ENCODE assay signal across 11 mouse cellular contexts in the genomic region with DNA sequence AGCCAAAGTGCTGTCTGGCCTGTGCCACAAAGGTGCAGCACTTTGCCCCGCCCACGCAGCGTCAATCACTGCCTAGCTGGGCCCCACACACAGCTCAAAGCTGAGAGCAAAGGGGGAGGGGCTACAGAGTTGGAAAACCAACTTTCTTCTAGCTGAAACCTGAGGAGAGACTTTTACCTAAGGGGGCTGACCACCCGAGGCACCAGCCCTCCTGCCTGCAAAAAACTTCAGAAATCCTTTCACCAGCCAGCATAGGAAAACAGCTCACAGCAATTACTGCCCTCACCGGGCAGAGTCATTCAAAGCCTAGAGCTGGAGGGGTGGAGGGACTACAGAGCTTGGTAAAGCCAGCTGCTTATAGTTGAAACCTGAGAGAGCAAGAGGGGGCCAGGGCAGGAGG.
DNase-seq lines count a peak whose midpoint lies in the region; ATAC-seq lines count a peak whose summit lies in the region.
"Had no signal": no experiment of that assay in that cellular context is flagged by ENCODE, and none has a peak within 500 bp of the region (broad histone marks: within the 10 kb centered on the region; RNA-seq: fewer than 3 reads in every experiment).

No protein-coding gene starts in this region.

- no peaks in the 10 kb centered on the region for H3K36me3 ChIP-seq in hindbrain, embryonic 11.5 days (ENCODE audit: control insufficient read depth, insufficient read depth, low read length)
- H3K36me3 ChIP-seq in hindbrain, embryonic 16.5 days (ENCODE audit: control insufficient read depth, insufficient read depth, low read length), result no peaks in the 10 kb centered on the region
- H3K36me3 ChIP-seq in embryonic facial prominence, embryonic 12.5 days, result no peaks in the 10 kb centered on the region

- no peaks in the 10 kb centered on the region for H3K9me3 ChIP-seq in hindbrain, embryonic 11.5 days (ENCODE audit: control insufficient read depth, low read length)
- no peaks in the 10 kb centered on the region for H3K9me3 ChIP-seq in hindbrain, embryonic 16.5 days (ENCODE audit: control insufficient read depth, low read length)
- no peaks in the 10 kb centered on the region for H3K9me3 ChIP-seq in embryonic facial prominence, embryonic 12.5 days

- no peaks in the 10 kb centered on the region for H3K27me3 ChIP-seq in hindbrain, embryonic 11.5 days (ENCODE audit: control insufficient read depth, insufficient read depth, low read length)
- no peaks in the 10 kb centered on the region for H3K27me3 ChIP-seq in hindbrain, embryonic 16.5 days (replicated peaks; ENCODE audit: control insufficient read depth, insufficient read depth, low read length)
- no peaks in the 10 kb centered on the region for H3K27me3 ChIP-seq in embryonic facial prominence, embryonic 12.5 days

- WGBS in hindbrain, embryonic 11.5 days, result 32% methylated on average over 5 of the region's 5 CpGs
- WGBS in hindbrain, embryonic 16.5 days, result 31% methylated on average over 5 of the region's 5 CpGs
- WGBS in embryonic facial prominence, embryonic 12.5 days, result 20% methylated on average over 5 of the region's 5 CpGs

- peak; percentile 63 for ATAC-seq in hindbrain, embryonic 11.5 days (ENCODE audit: low FRiP score)
- no peak for ATAC-seq in hindbrain, embryonic 16.5 days
- ATAC-seq in embryonic facial prominence, embryonic 12.5 days (ENCODE audit: insufficient number of reproducible peaks, insufficient read depth, low FRiP score, low TSS enrichment), result peak; percentile 94

- H3K27ac ChIP-seq in hindbrain, embryonic 11.5 days (ENCODE audit: low read depth, low read length), result no peak overlapping the region
- no peak overlapping the region for H3K27ac ChIP-seq in hindbrain, embryonic 16.5 days (ENCODE audit: low read depth, low read length)
- H3K27ac ChIP-seq in embryonic facial prominence, embryonic 12.5 days, result 0 out of 2 replicates have a peak overlapping the region, but pooled peaks have one; percentile 50

- no peak overlapping the region for H3K4me2 ChIP-seq in hindbrain, embryonic 11.5 days (replicated peaks; ENCODE audit: low read depth, low read length)
- no peak overlapping the region for H3K4me2 ChIP-seq in hindbrain, embryonic 16.5 days (ENCODE audit: low read length)
- H3K4me2 ChIP-seq in embryonic facial prominence, embryonic 12.5 days (replicated peaks), result no peak overlapping the region

- no peaks in the 10 kb centered on the region for H3K4me1 ChIP-seq in hindbrain, embryonic 11.5 days (replicated peaks; ENCODE audit: control insufficient read depth, insufficient read depth, low read length)
- H3K4me1 ChIP-seq in hindbrain, embryonic 16.5 days (ENCODE audit: control insufficient read depth, insufficient read depth, low read depth, low read length), result no peaks in the 10 kb centered on the region
- no peaks in the 10 kb centered on the region for H3K4me1 ChIP-seq in embryonic facial prominence, embryonic 12.5 days

- no peak overlapping the region for H3K9ac ChIP-seq in hindbrain, embryonic 11.5 days (ENCODE audit: low read depth, low read length)
- H3K9ac ChIP-seq in hindbrain, embryonic 16.5 days (ENCODE audit: low read depth, low read length), result no peak overlapping the region
- no peak overlapping the region for H3K9ac ChIP-seq in embryonic facial prominence, embryonic 12.5 days

- H3K4me3 ChIP-seq in hindbrain, embryonic 11.5 days (ENCODE audit: low read depth, low read length), result no peak overlapping the region
- no peak overlapping the region for H3K4me3 ChIP-seq in hindbrain, embryonic 16.5 days (ENCODE audit: low read length)
- no peak overlapping the region for H3K4me3 ChIP-seq in embryonic facial prominence, embryonic 12.5 days

- peak; percentile 17 for DNase-seq in hindbrain, embryonic 11.5 days (ENCODE audit: low spot score)
- DNase-seq in R1 (ENCODE audit: low read depth, low spot score), result peak; percentile 37
- peak; percentile 1 to 63 for DNase-seq in kidney, postnatal 36 days
- no peak for DNase-seq in T-cell, adult 2 months (ENCODE audit: low spot score)
- no peak for DNase-seq in layer of hippocampus, adult 9-10 months (ENCODE audit: low spot score)
- no peak for DNase-seq in spleen, postnatal 36 days (ENCODE audit: low spot score in 2 of 2)
- DNase-seq: cerebellum, adult 18-20 months; heart, postnatal 14 days; thymus, postnatal 36 days had no signal

Comparison
In these comparisons a context has a peak if more than half of its experiments do, and no peak if none do; other contexts are left out.
1. DNase-seq: peak in hindbrain, embryonic 11.5 days (single experiment), R1 (single experiment) and kidney, postnatal 36 days (2 of 2); none in T-cell, adult 2 months (single experiment), layer of hippocampus, adult 9-10 months (single experiment) and spleen, postnatal 36 days (0 of 2).